Mouse (Mus musculus) liver, postnatal 0 days (tissue): ENCODE measurements around the gene Cnst.

Source experiments
- CTCF ChIP-seq: sonication (generic); IDR thresholded peaks from 2 replicates; pipeline ENCODE4 v1.5.1; 2016; ENCODE audit warnings: antibody characterized with exemption, low read depth
- EP300 ChIP-seq: IDR thresholded peaks from 2 replicates; pipeline ENCODE4 v1.6.1; 2016; ENCODE audit warnings: antibody characterized with exemption, low read depth, mild to moderate bottlenecking

DNA sequence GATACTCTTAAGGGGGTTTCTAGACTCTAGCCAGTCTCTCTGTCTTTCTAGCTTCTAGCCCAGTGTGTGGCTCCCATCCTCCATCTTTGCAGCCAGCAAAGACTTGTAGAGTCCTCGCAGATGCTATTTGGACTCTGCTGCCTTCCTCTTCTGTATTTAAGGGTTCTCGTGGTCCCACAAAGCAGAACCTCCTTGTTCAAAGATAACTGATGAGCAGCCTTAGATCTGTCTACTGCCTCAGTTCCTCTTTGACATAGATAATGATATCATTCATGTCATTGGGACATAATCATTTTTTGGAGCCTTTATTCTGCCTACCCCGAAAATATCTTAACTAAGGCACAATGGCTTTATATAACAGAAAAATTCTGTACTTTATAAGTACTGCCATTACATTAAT, 36.9 kb downstream of the Cnst start:
- no peak for TF ChIP-seq EP300
- TF ChIP-seq CTCF = no peak
